8 mouse cellular contexts compared by ENCODE assay signal in the genomic region with DNA sequence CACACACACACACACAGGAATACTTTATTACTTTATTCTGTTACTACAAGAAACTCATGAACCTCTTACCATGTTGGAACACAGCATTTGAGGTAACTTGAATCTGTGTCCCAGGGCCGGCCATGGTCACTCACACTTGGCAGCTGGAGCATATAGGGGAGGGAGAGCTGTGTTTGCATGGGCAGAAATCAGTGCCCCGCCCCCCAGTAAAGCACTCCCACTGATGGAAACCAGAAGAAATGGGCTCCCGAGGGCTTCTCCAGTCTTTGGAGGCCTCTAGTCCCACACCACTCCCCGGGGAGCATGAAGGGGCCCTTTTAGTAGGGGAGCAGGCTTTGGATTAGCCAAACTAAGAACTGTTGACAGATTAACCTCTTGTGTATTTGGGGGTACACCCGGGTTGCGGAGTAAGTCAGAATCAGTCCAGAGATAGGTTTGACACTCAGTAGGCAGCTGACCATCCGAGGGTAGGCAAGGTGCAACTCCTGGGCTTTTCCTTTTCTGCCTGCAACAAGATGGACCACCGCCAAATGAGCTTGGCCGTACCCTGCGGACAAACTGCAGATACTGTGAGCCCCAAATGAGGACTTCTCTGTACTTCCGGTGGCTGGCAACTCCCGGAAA.
A peak's percentile ranks its signal among the peaks of the same experiment; 100 is the strongest.
DNase-seq lines count a peak whose midpoint lies in the region; ATAC-seq and TF ChIP-seq lines count a peak whose summit lies in the region.

No protein-coding gene starts in this region.

- H3K4me2 ChIP-seq in forebrain, embryonic 14.5 days (ENCODE audit: low read length), result peak overlapping the region; percentile 51
- peak overlapping the region; percentile 66 for H3K4me2 ChIP-seq in limb, embryonic 14.5 days (replicated peaks; ENCODE audit: low read depth, low read length, severe bottlenecking)

- H3K36me3 ChIP-seq in forebrain, embryonic 14.5 days (ENCODE audit: control insufficient read depth, insufficient read depth, low read length), result peaks cover 4% of the 10 kb centered on the region; the same call in 1 of the 2 replicates
- 0 out of 2 replicates have a peak, but pooled peaks cover 4% of the 10 kb centered on the region for H3K36me3 ChIP-seq in limb, embryonic 14.5 days (ENCODE audit: control insufficient read depth, insufficient read depth, low read length)

- peak; percentile 40 for ATAC-seq in CD4-positive, CD25-positive, alpha-beta regulatory T cell, adult 4 months
- ATAC-seq in forebrain, embryonic 14.5 days, result peak; percentile 19; the same call in 1 of the 2 replicates
- ATAC-seq in limb, embryonic 14.5 days (ENCODE audit: low FRiP score, low read depth), result no peak; the same call in none of the 2 replicates

- no peak overlapping the region for H3K9ac ChIP-seq in forebrain, embryonic 14.5 days (ENCODE audit: low read length)
- no peak overlapping the region; the same call in 1 of the 2 replicates for H3K9ac ChIP-seq in limb, embryonic 14.5 days (ENCODE audit: low read depth, low read length, severe bottlenecking)

- 0 out of 2 replicates have a peak, but pooled peaks cover 2% of the 10 kb centered on the region for H3K27me3 ChIP-seq in forebrain, embryonic 14.5 days (replicated peaks; ENCODE audit: control insufficient read depth, insufficient read depth, low read length)
- H3K27me3 ChIP-seq in limb, embryonic 14.5 days (ENCODE audit: control insufficient read depth, insufficient read depth, low read length), result no peaks in the 10 kb centered on the region

- peak; percentile 4 for DNase-seq in gastrocnemius, adult 18-20 months (ENCODE audit: low spot score)
- no peak for DNase-seq in gastrocnemius, postnatal 25 days
- no peak for DNase-seq in forebrain, embryonic 14.5 days (ENCODE audit: low spot score)
- no peak for DNase-seq in limb, embryonic 14.5 days (ENCODE audit: low spot score)
- no peak for DNase-seq in layer of hippocampus, adult 8-10 months (ENCODE audit: low spot score in 2 of 2)
- no peak for DNase-seq in yolk sac, embryonic 10.5 days (ENCODE audit: low spot score)
- DNase-seq in gastrocnemius, adult 8-10 months (ENCODE audit: low spot score in 2 of 2), result no peak

- H3K9me3 ChIP-seq in forebrain, embryonic 14.5 days (replicated peaks; ENCODE audit: control insufficient read depth, low read length), result no peaks in the 10 kb centered on the region
- no peaks in the 10 kb centered on the region for H3K9me3 ChIP-seq in limb, embryonic 14.5 days (ENCODE audit: control insufficient read depth, low read length)

- peak overlapping the region; percentile 16 for H3K4me3 ChIP-seq in forebrain, embryonic 14.5 days (ENCODE audit: low read depth, low read length)
- H3K4me3 ChIP-seq in limb, embryonic 14.5 days (replicated peaks; ENCODE audit: low read length), result peak overlapping the region; percentile 28

- peaks cover 13% of the 10 kb centered on the region for H3K4me1 ChIP-seq in forebrain, embryonic 14.5 days (ENCODE audit: control insufficient read depth, insufficient read depth, low read length)
- H3K4me1 ChIP-seq in limb, embryonic 14.5 days (ENCODE audit: control insufficient read depth, insufficient read depth, low read length), result peaks cover 25% of the 10 kb centered on the region

- no peak overlapping the region for H3K27ac ChIP-seq in forebrain, embryonic 14.5 days (ENCODE audit: low read depth, low read length)
- H3K27ac ChIP-seq in limb, embryonic 14.5 days (replicated peaks; ENCODE audit: low read depth, low read length), result 0 out of 2 replicates have a peak overlapping the region, but pooled peaks have one; percentile 81

- WGBS in forebrain, embryonic 14.5 days, result 16% methylated on average over 12 of the region's 12 CpGs
- 24% methylated on average over 12 of the region's 12 CpGs for WGBS in limb, embryonic 14.5 days

- TF ChIP-seq POLR2A in limb, embryonic 14.5 days (IDR thresholded peaks at IDR 0.05; ENCODE audit: borderline replicate concordance, extremely low read depth, insufficient read depth, insufficient read length), result no peak
